Mouse (Mus musculus): ENCODE results near the gene Olfr1126. TPM values are rescaled to one million over a fixed set of nuclear protein-coding genes. Genes with fewer than 3 reads are reported as not detected.
"Not testable (repeated sequence)": the region's sequence is repeated elsewhere in the genome, so short reads cannot be mapped to it uniquely, and the experiment has no call there.

Gene Olfr1126
- polyA plus RNA-seq, 1 experiment from 2014 or later: not detected

- no peaks in the 10 kb centered on the region for H3K27me3 ChIP-seq (ENCODE audit: insufficient read depth, low read length)
- no peak for TF ChIP-seq CTCF (IDR thresholded peaks at IDR 0.05; ENCODE audit: low read depth)
- H3K4me1 ChIP-seq (replicated peaks; ENCODE audit: insufficient read depth, low read length): no peaks in the 10 kb centered on the region
- no peaks in the 10 kb centered on the region for H3K36me3 ChIP-seq (ENCODE audit: insufficient read depth, low read length)
- WGBS: 72% methylated on average over 2 of the region's 2 CpGs
- no peak for ATAC-seq (replicated peaks; ENCODE audit: low FRiP score, low read depth)
- no peaks in the 10 kb centered on the region for H3K9me3 ChIP-seq (replicated peaks; ENCODE audit: low read length)
- H3K4me2 ChIP-seq (ENCODE audit: low read length): no peak overlapping the region
- H3K4me3 ChIP-seq (replicated peaks; ENCODE audit: low read depth, low read length): no peak overlapping the region
- H3K27ac ChIP-seq: no peak overlapping the region
- H3K9ac ChIP-seq (ENCODE audit: low read depth, low read length): no peak overlapping the region
- DNase-seq (ENCODE audit: low spot score): no peak
These were observed 28.5 kb downstream of the Olfr1126 start for GRCm38 (mm10) chr2:87482276-87482675.

DNA sequence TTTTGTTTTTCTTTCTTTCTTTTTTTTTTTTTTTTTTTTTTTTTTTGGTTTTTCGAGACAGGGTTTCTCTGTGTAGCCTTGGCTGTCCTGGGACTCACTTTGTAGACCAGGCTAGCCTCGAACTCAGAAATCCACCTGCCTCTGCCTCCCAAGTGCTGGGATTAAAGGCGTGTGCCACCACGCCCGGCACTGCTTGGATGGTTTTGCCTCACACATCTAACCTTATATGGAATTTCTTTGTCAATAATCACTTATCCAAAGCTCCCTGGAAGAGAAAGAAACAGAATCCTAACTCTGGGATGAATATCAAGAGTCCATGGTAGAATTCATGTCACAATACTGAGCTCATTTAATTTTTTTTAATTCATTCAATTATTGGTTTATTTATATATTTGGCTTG is 43.2 kb downstream of the Olfr1126 start, which contains the start of gene Pramel7:
TSS of gene Pramel7 (minus strand) at position 101 of the 400 bp plus-strand sequence.
- ATAC-seq (replicated peaks; ENCODE audit: low FRiP score, low read depth); H3K4me3 ChIP-seq (replicated peaks; ENCODE audit: low read depth, low read length); H3K27ac ChIP-seq; H3K27me3 ChIP-seq (ENCODE audit: insufficient read depth, low read length); H3K9ac ChIP-seq (ENCODE audit: low read depth, low read length); H3K9me3 ChIP-seq (replicated peaks; ENCODE audit: low read length); H3K4me2 ChIP-seq (ENCODE audit: low read length); H3K4me1 ChIP-seq (replicated peaks; ENCODE audit: insufficient read depth, low read length); H3K36me3 ChIP-seq (ENCODE audit: insufficient read depth, low read length); DNase-seq (ENCODE audit: low spot score): not testable (repeated sequence)
- 92% methylated on average over 3 of the region's 5 CpGs for WGBS

DNA sequence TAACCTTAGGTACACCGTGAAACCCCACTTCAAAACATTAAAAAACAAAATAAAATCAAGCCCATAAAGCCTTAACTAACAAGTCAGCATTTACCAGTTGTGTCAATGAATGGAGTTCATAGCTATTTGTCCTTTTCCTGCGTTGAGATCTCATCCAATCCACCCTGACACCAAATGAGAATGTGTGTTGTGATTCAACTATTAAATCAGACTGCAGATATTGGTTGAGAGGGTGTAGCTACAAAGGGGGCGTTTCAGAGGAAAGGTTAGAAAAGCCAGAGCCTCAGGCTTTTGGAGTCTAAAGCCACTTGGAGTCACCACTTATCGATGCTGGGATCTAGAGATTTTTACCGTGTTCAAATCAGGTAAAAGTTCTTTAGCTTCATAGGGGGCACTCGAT is 52.5 kb downstream of the Olfr1126 start, which contains the start of gene Pramel6:
TSS of gene Pramel6 (plus strand) at position 301 of the 400 bp plus-strand sequence.
- Histone ChIP-seq H3K9me3 (replicated peaks; ENCODE audit: low read length) (no peaks in the 10 kb centered on the region), H3K4me3 (replicated peaks; ENCODE audit: low read depth, low read length) (no peak within 1 kb of the TSS), H3K9ac (ENCODE audit: low read depth, low read length) (no peak within 1 kb of the TSS), H3K27ac (no peak within 1 kb of the TSS), H3K4me1 (replicated peaks; ENCODE audit: insufficient read depth, low read length) (no peaks in the 10 kb centered on the region), H3K4me2 (ENCODE audit: low read length) (no peak within 1 kb of the TSS), H3K36me3 (ENCODE audit: insufficient read depth, low read length) (no peaks in the 10 kb centered on the region), H3K27me3 (ENCODE audit: insufficient read depth, low read length) (no peaks in the 10 kb centered on the region)
- DNase-seq (ENCODE audit: low spot score): no peak
- no peak for TF ChIP-seq CTCF (IDR thresholded peaks at IDR 0.05; ENCODE audit: low read depth)
- no peak for ATAC-seq (replicated peaks; ENCODE audit: low FRiP score, low read depth)
- WGBS: 87% methylated on average over 6 of the region's 6 CpGs

Other genes with a start within 250 kb of the Olfr1126 start
- not detected in 2 replicates for gene Olfr1113, start 245.0 kb upstream of the Olfr1126 start, polyA plus RNA-seq (2015; fragmentation: Nextera tagmentation; extraction: Ambion mirVana)
- not detected in 2 replicates for gene Olfr1115, start 205.9 kb upstream of the Olfr1126 start, polyA plus RNA-seq (2015; fragmentation: Nextera tagmentation; extraction: Ambion mirVana)
- gene Olfr1116, start 186.4 kb upstream of the Olfr1126 start, polyA plus RNA-seq (2015; fragmentation: Nextera tagmentation; extraction: Ambion mirVana): not detected in 2 replicates
- not detected in 2 replicates for gene Olfr1118, start 146.4 kb upstream of the Olfr1126 start, polyA plus RNA-seq (2015; fragmentation: Nextera tagmentation; extraction: Ambion mirVana)
- not detected in 2 replicates for gene Olfr1120, start 99.1 kb upstream of the Olfr1126 start, polyA plus RNA-seq (2015; fragmentation: Nextera tagmentation; extraction: Ambion mirVana)
- gene Olfr1121, start 84.1 kb upstream of the Olfr1126 start, polyA plus RNA-seq (2015; fragmentation: Nextera tagmentation; extraction: Ambion mirVana): not detected in 2 replicates
- gene Olfr1122, start 68.1 kb upstream of the Olfr1126 start, polyA plus RNA-seq (2015; fragmentation: Nextera tagmentation; extraction: Ambion mirVana): not detected in 2 replicates
- not detected in 2 replicates for gene Olfr1123, start 37.3 kb upstream of the Olfr1126 start, polyA plus RNA-seq (2015; fragmentation: Nextera tagmentation; extraction: Ambion mirVana)
- 0.05 TPM in 1 of 2 replicates, not detected in the other for gene Olfr1124, start 23.7 kb upstream of the Olfr1126 start, polyA plus RNA-seq (2015; fragmentation: Nextera tagmentation; extraction: Ambion mirVana)
- gene Pramel7, start 43.1 kb downstream of the Olfr1126 start, polyA plus RNA-seq (2015; fragmentation: Nextera tagmentation; extraction: Ambion mirVana): not detected in 2 replicates
- gene Pramel6, start 52.6 kb downstream of the Olfr1126 start, polyA plus RNA-seq (2015; fragmentation: Nextera tagmentation; extraction: Ambion mirVana): not detected in 2 replicates
- gene Olfr153, start 77.8 kb downstream of the Olfr1126 start, polyA plus RNA-seq (2015; fragmentation: Nextera tagmentation; extraction: Ambion mirVana): not detected in 2 replicates
- gene Olfr1128, start 91.6 kb downstream of the Olfr1126 start, polyA plus RNA-seq (2015; fragmentation: Nextera tagmentation; extraction: Ambion mirVana): not detected in 2 replicates
- not detected in 2 replicates for gene Olfr1129, start 119.9 kb downstream of the Olfr1126 start, polyA plus RNA-seq (2015; fragmentation: Nextera tagmentation; extraction: Ambion mirVana)
- gene Olfr1130, start 152.2 kb downstream of the Olfr1126 start, polyA plus RNA-seq (2015; fragmentation: Nextera tagmentation; extraction: Ambion mirVana): not detected in 2 replicates
- gene Olfr1131, start 173.1 kb downstream of the Olfr1126 start, polyA plus RNA-seq (2015; fragmentation: Nextera tagmentation; extraction: Ambion mirVana): not detected in 2 replicates
- not detected in 2 replicates for gene Olfr1132, start 183.6 kb downstream of the Olfr1126 start, polyA plus RNA-seq (2015; fragmentation: Nextera tagmentation; extraction: Ambion mirVana)
- not detected in 2 replicates for gene Olfr1133, start 193.4 kb downstream of the Olfr1126 start, polyA plus RNA-seq (2015; fragmentation: Nextera tagmentation; extraction: Ambion mirVana)
- not detected in 2 replicates for gene Olfr1134, start 204.5 kb downstream of the Olfr1126 start, polyA plus RNA-seq (2015; fragmentation: Nextera tagmentation; extraction: Ambion mirVana)
- not detected in 2 replicates for gene Olfr1135, start 219.7 kb downstream of the Olfr1126 start, polyA plus RNA-seq (2015; fragmentation: Nextera tagmentation; extraction: Ambion mirVana)
- gene Olfr1136, start 240.0 kb downstream of the Olfr1126 start, polyA plus RNA-seq (2015; fragmentation: Nextera tagmentation; extraction: Ambion mirVana): not detected in 2 replicates